ENCODE assay signal across 23 mouse cellular contexts in genomic region chr9:87773951-87774350, GRCm38 (mm10). TPM values are rescaled to one million over a fixed set of nuclear protein-coding genes. Genes with fewer than 3 reads are reported as not detected.
"Had no signal": no experiment of that assay in that cellular context is flagged by ENCODE, and none has a peak within 500 bp of the region (broad histone marks: within the 10 kb centered on the region; RNA-seq: fewer than 3 reads in every experiment).

No protein-coding gene starts in this region.

- H3K36me3 ChIP-seq: heart, embryonic 10.5 days; heart, embryonic 12.5 days; hindbrain, embryonic 10.5 days; hindbrain, embryonic 12.5 days; intestine, embryonic 15.5 days; liver, embryonic 12.5 days had no signal

- H3K9me3 ChIP-seq: heart, embryonic 10.5 days; heart, embryonic 12.5 days; hindbrain, embryonic 10.5 days; hindbrain, embryonic 12.5 days; intestine, embryonic 15.5 days had no signal

- H3K4me1 ChIP-seq: heart, embryonic 10.5 days; heart, embryonic 12.5 days; hindbrain, embryonic 10.5 days; hindbrain, embryonic 12.5 days; intestine, embryonic 15.5 days; liver, embryonic 12.5 days had no signal

- H3K4me2 ChIP-seq: heart, embryonic 12.5 days; hindbrain, embryonic 12.5 days; hindbrain, embryonic 14.5 days; intestine, embryonic 15.5 days; liver, embryonic 12.5 days had no signal

- H3K9ac ChIP-seq: heart, embryonic 12.5 days; hindbrain, embryonic 12.5 days; hindbrain, embryonic 14.5 days; intestine, embryonic 15.5 days; liver, embryonic 12.5 days; liver, embryonic 14.5 days had no signal

- H3K27me3 ChIP-seq: hindbrain, embryonic 12.5 days; intestine, embryonic 15.5 days; liver, embryonic 12.5 days had no signal

- DNase-seq: gastrocnemius, postnatal 14 days; gastrocnemius, postnatal 36 days; heart, adult 18-20 months; heart, postnatal 10 days; heart, postnatal 4 days; kidney, adult 18-20 months; kidney, adult 8-10 months; kidney, postnatal 10 days; kidney, postnatal 25 days had no signal

- ATAC-seq: hindbrain, embryonic 16.5 days; inflammation-experienced regulatory T-cells, adult 6 months; intestine, embryonic 15.5 days; intestine, postnatal 0 days; liver, embryonic 12.5 days had no signal

- H3K27ac ChIP-seq: heart, embryonic 10.5 days; hindbrain, embryonic 10.5 days; hindbrain, embryonic 12.5 days; hindbrain, embryonic 14.5 days; intestine, embryonic 15.5 days; layer of hippocampus, adult 2 months; left cerebral cortex, adult 2 months; liver, embryonic 12.5 days; liver, embryonic 14.5 days had no signal

- H3K4me3 ChIP-seq: heart, embryonic 10.5 days; heart, embryonic 12.5 days; hindbrain, embryonic 10.5 days; hindbrain, embryonic 12.5 days; intestine, embryonic 15.5 days; layer of hippocampus, adult 2 months; left cerebral cortex, adult 2 months; liver, embryonic 12.5 days had no signal

RNA-seq across cellular contexts. Expression of gene Tbx18, which starts 42.9 kb away (rescaled TPM):
- polyA plus RNA-seq: inflammation-experienced regulatory T-cells, adult 6 months; liver, adult 2 months had no signal
